Mouse (Mus musculus) thymus, adult 2 months (tissue): ENCODE measurements around the gene Gpha2.

Source experiments
- CTCF ChIP-seq: fragments of 200-500 bp; IDR thresholded peaks from 2 replicates; pipeline ENCODE4 v1.5.1; 2012; ENCODE audit warnings: mild to moderate bottlenecking, control low read depth, low read length, moderate library complexity, borderline replicate concordance; ENCODE audit not compliant: control insufficient read depth, poor library complexity, insufficient read depth; ENCODE audit errors: extremely low read depth
- POLR2A ChIP-seq: fragments of 200-500 bp; IDR thresholded peaks from 2 replicates; pipeline ENCODE4 v1.6.1; 2012; ENCODE audit warnings: mild to moderate bottlenecking, low read length, control low read depth, moderate library complexity; ENCODE audit not compliant: control insufficient read depth, poor library complexity, insufficient read depth; ENCODE audit errors: extremely low read depth

DNA sequence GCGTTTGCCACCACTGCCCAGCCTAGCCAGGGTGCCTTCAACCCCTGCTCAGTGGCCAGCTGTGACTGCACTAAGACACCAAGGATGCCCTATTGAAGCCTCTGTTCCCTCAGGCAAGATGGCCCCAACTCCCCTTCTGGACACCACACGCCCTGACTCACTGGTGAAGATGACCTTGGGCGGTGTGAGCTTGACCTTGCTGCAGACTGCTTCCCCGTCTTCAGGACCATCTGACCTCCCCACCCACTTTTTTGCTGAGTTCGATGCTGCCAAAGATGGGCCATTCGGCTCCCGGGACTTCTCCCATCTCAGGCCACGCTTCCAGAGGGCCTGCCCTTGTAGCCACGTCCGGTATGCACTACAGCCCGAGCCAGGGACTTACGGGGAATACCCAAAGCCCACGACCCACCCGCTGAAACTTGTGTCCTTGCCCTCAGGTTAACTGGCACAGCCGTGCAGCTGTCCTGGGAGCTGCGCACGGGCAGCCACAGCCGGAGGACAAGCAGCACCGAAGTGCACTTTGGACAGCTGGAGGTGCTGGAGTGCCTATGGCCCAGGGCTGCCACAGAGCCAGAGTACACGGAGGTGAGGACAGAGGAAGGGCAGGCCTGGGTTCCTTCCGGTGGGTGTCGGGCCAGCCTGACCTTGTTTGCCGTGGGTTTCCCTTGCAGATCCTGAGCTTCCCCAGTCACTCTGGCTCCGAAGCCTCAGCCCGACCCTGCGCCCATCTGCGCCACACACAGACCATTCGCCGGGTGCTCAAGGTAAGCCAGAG, 21.5 kb downstream of the Gpha2 start:
- TF ChIP-seq POLR2A (no peak), CTCF (no peak)
